Mouse (Mus musculus) fibroblast of lung, adult 2 months (primary cell): ENCODE measurements at regions not wholly inside any gene's neighbourhood (a gene's known extent, or its start where the extent isn't known, plus 50 kb on each side); places are given as distances from the start of the nearest gene placed in this dataset.
A peak's percentile ranks its signal among the peaks of the same experiment; 100 is the strongest.

Experiments used
- DNase-seq: peaks from one replicate; pipeline ENCODE4 v3.0.0-alpha.2; 2011; ENCODE audit warnings: low read depth

GRCm38 (mm10) chr14:97170841-97171240 is 651.9 kb upstream of the Klhl1 start:
- DNase-seq: no peak

GRCm38 (mm10) chr14:97165793-97166192 is 646.9 kb upstream of the Klhl1 start:
- no peak for DNase-seq

- DNase-seq: no peak
Measured at GRCm38 (mm10) chr14:97148997-97149653, 630.2 kb upstream of the Klhl1 start.

GRCm38 (mm10) chr14:97115918-97116635 is 597.2 kb upstream of the Klhl1 start:
- no peak for DNase-seq

- no peak for DNase-seq
Measured at GRCm38 (mm10) chr14:97101090-97101675, 582.3 kb upstream of the Klhl1 start.

GRCm38 (mm10) chr14:97093389-97093788 is 574.5 kb upstream of the Klhl1 start:
- DNase-seq: no peak

- DNase-seq: no peak
Measured at GRCm38 (mm10) chr14:97088863-97089262, 570.0 kb upstream of the Klhl1 start.

GRCm38 (mm10) chr14:97087346-97087745 is 568.4 kb upstream of the Klhl1 start:
- no peak for DNase-seq

- DNase-seq: no peak
Measured at GRCm38 (mm10) chr14:97086363-97087309, 567.7 kb upstream of the Klhl1 start.

GRCm38 (mm10) chr14:97074808-97075207 is 555.9 kb upstream of the Klhl1 start:
- DNase-seq: no peak

- no peak for DNase-seq
Measured at GRCm38 (mm10) chr14:97068770-97069169, 549.9 kb upstream of the Klhl1 start.

GRCm38 (mm10) chr14:97068313-97068712 is 549.4 kb upstream of the Klhl1 start:
- no peak for DNase-seq

- no peak for DNase-seq
Measured at GRCm38 (mm10) chr14:97045321-97045720, 526.4 kb upstream of the Klhl1 start.

GRCm38 (mm10) chr14:97039850-97040249 is 520.9 kb upstream of the Klhl1 start:
- no peak for DNase-seq

GRCm38 (mm10) chr14:97028528-97028927 is 509.6 kb upstream of the Klhl1 start:
- no peak for DNase-seq

- DNase-seq: no peak
Measured at GRCm38 (mm10) chr14:97006294-97006693, 487.4 kb upstream of the Klhl1 start.

GRCm38 (mm10) chr14:96995081-96995480 is 476.2 kb upstream of the Klhl1 start:
- no peak for DNase-seq

GRCm38 (mm10) chr14:96990542-96991162 is 471.8 kb upstream of the Klhl1 start:
- no peak for DNase-seq

- no peak for DNase-seq
Measured at GRCm38 (mm10) chr14:96963074-96963447, 444.2 kb upstream of the Klhl1 start.

GRCm38 (mm10) chr14:96962426-96963073 is 443.6 kb upstream of the Klhl1 start:
- DNase-seq: peak; percentile 2

- no peak for DNase-seq
Measured at GRCm38 (mm10) chr14:96956115-96956514, 437.2 kb upstream of the Klhl1 start.
